Mouse (Mus musculus) neural tube, embryonic 15.5 days (tissue): ENCODE data around the gene Gm36176. TPM values are rescaled to one million over a fixed set of nuclear protein-coding genes. Genes with fewer than 3 reads are reported as not detected.

Experiments used
- ATAC-seq: fragments of 200-750 bp; cut with Nextera tagmentation; 2 replicates; pipeline ENCODE4 v1.8.0; 2017; ENCODE audit warnings: mild to moderate bottlenecking, moderate TSS enrichment, moderate library complexity; ENCODE audit not compliant: low FRiP score
- H3K27ac ChIP-seq: fragments of 300-500 bp; sonication (generic); replicated peaks from 2 replicates; pipeline ENCODE4 v1.5.1; 2015; ENCODE audit warnings: mild to moderate bottlenecking, inconsistent platforms
- H3K27me3 ChIP-seq: fragments of 300-500 bp; sonication (generic); replicated peaks from 2 replicates; pipeline ENCODE4 v1.6.1; 2015; ENCODE audit warnings: inconsistent platforms
- H3K36me3 ChIP-seq: fragments of 300-500 bp; sonication (generic); 2 replicates; pipeline ENCODE4 v1.6.1; 2015; ENCODE audit warnings: inconsistent platforms
- H3K4me1 ChIP-seq: fragments of 300-500 bp; sonication (generic); 2 replicates; pipeline ENCODE4 v1.6.1; 2015; ENCODE audit warnings: inconsistent platforms
- H3K4me2 ChIP-seq: fragments of 300-500 bp; sonication (generic); 2 replicates; pipeline ENCODE4 v1.6.1; 2015; ENCODE audit warnings: inconsistent platforms, mild to moderate bottlenecking, moderate library complexity
- H3K4me3 ChIP-seq: fragments of 300-500 bp; sonication (generic); replicated peaks from 2 replicates; pipeline ENCODE4 v1.5.1; 2015; ENCODE audit warnings: mild to moderate bottlenecking, inconsistent platforms
- H3K9ac ChIP-seq: fragments of 300-500 bp; sonication (generic); replicated peaks from 2 replicates; pipeline ENCODE4 v1.6.1; 2015; ENCODE audit warnings: mild to moderate bottlenecking, inconsistent platforms
- H3K9me3 ChIP-seq: fragments of 300-500 bp; sonication (generic); replicated peaks from 2 replicates; pipeline ENCODE4 v1.6.1; 2016; ENCODE audit warnings: inconsistent platforms
- WGBS: fragments of 180-500 bp; shearing (Covaris S2); methylation state at CpG from one replicate; pipeline ENCODE4 v1.1.7; 2015; ENCODE audit warnings: mixed read lengths; 5-methylcytosine and 5-hydroxymethylcytosine counted together
- polyA plus RNA-seq: library from polyadenylated mRNA; unstranded; fragments of >200 nt; fragmentation: Nextera tagmentation; extraction: Ambion mirVana; gene quantifications from 2 replicates; pipeline ENCODE4 v1.2.1, GENCODE M21; 2015

Gene Gm36176
- polyA plus RNA-seq, 1 experiment from 2014 or later: not detected

- H3K27me3 ChIP-seq: no peaks in the 10 kb centered on the region
- no peaks in the 10 kb centered on the region for H3K36me3 ChIP-seq
- no peak overlapping the region for H3K4me3 ChIP-seq
- H3K9me3 ChIP-seq: no peaks in the 10 kb centered on the region
- ATAC-seq: no peak
- H3K9ac ChIP-seq: no peak overlapping the region
- H3K4me1 ChIP-seq: no peaks in the 10 kb centered on the region
- WGBS: 89% methylated on average over 5 of the region's 5 CpGs
- H3K4me2 ChIP-seq: no peak overlapping the region
- no peak overlapping the region for H3K27ac ChIP-seq
These were observed 36.0 kb downstream of the Gm36176 start for GRCm38 (mm10) chr10:77882553-77882952.

- H3K27ac ChIP-seq: no peak overlapping the region
- WGBS: 59% methylated on average over 12 of the region's 12 CpGs
- no peaks in the 10 kb centered on the region for H3K36me3 ChIP-seq
- H3K4me2 ChIP-seq: no peak overlapping the region
- no peak overlapping the region for H3K4me3 ChIP-seq
- no peak for ATAC-seq
- H3K4me1 ChIP-seq: no peaks in the 10 kb centered on the region
- H3K27me3 ChIP-seq: no peaks in the 10 kb centered on the region
- no peaks in the 10 kb centered on the region for H3K9me3 ChIP-seq
- H3K9ac ChIP-seq: no peak overlapping the region
These were observed 39.6 kb downstream of the Gm36176 start for GRCm38 (mm10) chr10:77886007-77886747.

GRCm38 (mm10) chr10:77890987-77891565 is 44.5 kb downstream of the Gm36176 start:
- no peak for ATAC-seq

GRCm38 (mm10) chr10:77895562-77895961 is 49.0 kb downstream of the Gm36176 start:
- Histone ChIP-seq H3K9ac (no peak overlapping the region), H3K4me1 (peaks cover 10% of the 10 kb centered on the region), H3K4me2 (no peak overlapping the region), H3K9me3 (no peaks in the 10 kb centered on the region), H3K36me3 (no peaks in the 10 kb centered on the region), H3K27ac (no peak overlapping the region), H3K27me3 (no peaks in the 10 kb centered on the region), H3K4me3 (no peak overlapping the region)
- no peak for ATAC-seq
- WGBS: 58% methylated on average over 5 of the region's 5 CpGs

More at GRCm38 (mm10) chr10:77890987-77891565, 44.5 kb downstream of the Gm36176 start:
- no peaks in the 10 kb centered on the region for H3K36me3 ChIP-seq
- no peak overlapping the region for H3K9ac ChIP-seq
- H3K27me3 ChIP-seq: no peaks in the 10 kb centered on the region
- no peak overlapping the region for H3K4me2 ChIP-seq
- WGBS: 89% methylated on average over 8 of the region's 8 CpGs
- no peak overlapping the region for H3K4me3 ChIP-seq
- no peak overlapping the region for H3K27ac ChIP-seq
- H3K4me1 ChIP-seq: 0 out of 2 replicates have a peak, but pooled peaks cover 2% of the 10 kb centered on the region
- no peaks in the 10 kb centered on the region for H3K9me3 ChIP-seq

Other genes with a start within 250 kb of the Gm36176 start
- gene Sumo3, start 240.7 kb upstream of the Gm36176 start, polyA plus RNA-seq: 275 and 286 TPM in 2 replicates
- 1.4 and 2.4 TPM in 2 replicates for gene Gm49325, start 240.6 kb upstream of the Gm36176 start, polyA plus RNA-seq
- 77.1 and 79.6 TPM in 2 replicates for gene Ube2g2, start 224.5 kb upstream of the Gm36176 start, polyA plus RNA-seq
- 1.6 and 1.9 TPM in 2 replicates for gene Tspear, start 160.2 kb upstream of the Gm36176 start, polyA plus RNA-seq
- not detected in 2 replicates for gene Gm19402, start 156.0 kb upstream of the Gm36176 start, polyA plus RNA-seq
- not detected in 2 replicates for gene Gm9508, start 149.6 kb upstream of the Gm36176 start, polyA plus RNA-seq
- gene Gm10272, start 140.2 kb upstream of the Gm36176 start, polyA plus RNA-seq: not detected in 2 replicates
- not detected in 2 replicates for gene Gm10024, start 135.3 kb upstream of the Gm36176 start, polyA plus RNA-seq
- not detected in 2 replicates for gene Gm10142, start 131.0 kb upstream of the Gm36176 start, polyA plus RNA-seq
- gene Krtap12-1, start 126.2 kb upstream of the Gm36176 start, polyA plus RNA-seq: not detected in 2 replicates
- gene Gm10100, start 120.3 kb upstream of the Gm36176 start, polyA plus RNA-seq: not detected in 2 replicates
- not detected in 2 replicates for gene Gm18596, start 104.2 kb upstream of the Gm36176 start, polyA plus RNA-seq
- gene Gm9736, start 95.4 kb upstream of the Gm36176 start, polyA plus RNA-seq: not detected in 2 replicates
- gene Gm3233, start 87.1 kb upstream of the Gm36176 start, polyA plus RNA-seq: not detected in 2 replicates
- not detected in 2 replicates for gene Gm3238, start 75.5 kb upstream of the Gm36176 start, polyA plus RNA-seq
- not detected in 2 replicates for gene Gm7138, start 69.9 kb upstream of the Gm36176 start, polyA plus RNA-seq
- gene Gm3250, start 64.3 kb upstream of the Gm36176 start, polyA plus RNA-seq: not detected in 2 replicates
- not detected in 2 replicates for gene Gm7137, start 58.6 kb upstream of the Gm36176 start, polyA plus RNA-seq
- gene Gm9639, start 51.7 kb upstream of the Gm36176 start, polyA plus RNA-seq: not detected in 2 replicates
- not detected in 2 replicates for gene Gm19668, start 47.7 kb upstream of the Gm36176 start, polyA plus RNA-seq
- not detected in 2 replicates for gene Gm9507, start 35.0 kb upstream of the Gm36176 start, polyA plus RNA-seq
- gene Gm2696, start 32.1 kb upstream of the Gm36176 start, polyA plus RNA-seq: not detected in 2 replicates
- not detected in 2 replicates for gene Krtap10-4, start 19.7 kb upstream of the Gm36176 start, polyA plus RNA-seq
- not detected in 2 replicates for gene Krtap10-10, start 10.9 kb upstream of the Gm36176 start, polyA plus RNA-seq
- 0.20 TPM in 1 of 2 replicates, not detected in the other for gene Gm10318, start 6.1 kb downstream of the Gm36176 start, polyA plus RNA-seq
- gene Gm3285, start 15.2 kb downstream of the Gm36176 start, polyA plus RNA-seq: not detected in 2 replicates
- gene Lrrc3, start 55.7 kb downstream of the Gm36176 start, polyA plus RNA-seq: 19.0 and 22.8 TPM in 2 replicates
- 8.1 and 9.5 TPM in 2 replicates for gene Trpm2, start 123.8 kb downstream of the Gm36176 start, polyA plus RNA-seq
- gene 1810043G02Rik, start 131.7 kb downstream of the Gm36176 start, polyA plus RNA-seq: 48.5 and 51.5 TPM in 2 replicates
- gene Pfkl, start 163.3 kb downstream of the Gm36176 start, polyA plus RNA-seq: 112 and 133 TPM in 2 replicates
- gene Dnmt3l, start 195.1 kb downstream of the Gm36176 start, polyA plus RNA-seq: 0.09 TPM in 1 of 2 replicates, not detected in the other
- 0.18 and 2.5 TPM in 2 replicates for gene Aire, start 196.8 kb downstream of the Gm36176 start, polyA plus RNA-seq
- 0.81 and 3.0 TPM in 2 replicates for gene Icosl, start 222.5 kb downstream of the Gm36176 start, polyA plus RNA-seq